Mouse (Mus musculus) G1E (cell line): ENCODE results near the gene Gpr65. TPM values are rescaled to one million over a fixed set of nuclear protein-coding genes. Genes with fewer than 3 reads are reported as not detected.

Experiments used
- ATAC-seq: 2 replicates; pipeline ENCODE4 v1.8.0; 2016; ENCODE audit warnings: mild to moderate bottlenecking; ENCODE audit not compliant: insufficient number of reproducible peaks, poor library complexity, low FRiP score, severe bottlenecking; ENCODE audit errors: extremely low read depth
- DNase-seq: peaks from one replicate; pipeline ENCODE4 v3.0.0; 2012; ENCODE audit warnings: low spot score
- H3K27me3 ChIP-seq: 2 replicates; pipeline ENCODE4 v1.6.1; 2012; ENCODE audit warnings: mild to moderate bottlenecking, low read length, inconsistent platforms; ENCODE audit not compliant: insufficient read depth
- H3K36me3 ChIP-seq: replicated peaks from 2 replicates; pipeline ENCODE3; 2012; ENCODE audit warnings: mild to moderate bottlenecking, inconsistent platforms
- H3K4me1 ChIP-seq: 2 replicates; pipeline ENCODE4 v1.6.1; 2012; ENCODE audit warnings: low read depth, low read length, inconsistent platforms, mixed read lengths; ENCODE audit not compliant: insufficient read depth
- H3K4me3 ChIP-seq: 2 replicates; pipeline ENCODE4 v1.5.1; 2012; ENCODE audit warnings: low read depth, mild to moderate bottlenecking, inconsistent platforms, low read length, moderate library complexity, mixed read lengths
- H3K9me3 ChIP-seq: replicated peaks from 2 replicates; pipeline ENCODE4 v1.6.1; 2012; ENCODE audit warnings: inconsistent platforms
- CTCF ChIP-seq: IDR thresholded peaks from 2 replicates; pipeline ENCODE4 v1.5.1; 2012; ENCODE audit warnings: low read depth, low read length, inconsistent platforms, mixed read lengths
- GATA1 ChIP-seq: IDR thresholded peaks from 2 replicates; pipeline ENCODE4 v1.6.1; 2012; ENCODE audit warnings: borderline replicate concordance, low read length, inconsistent platforms, mixed read lengths
- GATA2 ChIP-seq: IDR thresholded peaks from 2 replicates; pipeline ENCODE4 v1.6.1; 2012; ENCODE audit warnings: low read depth, low read length, inconsistent platforms, borderline replicate concordance
- POLR2AphosphoS5 ChIP-seq: IDR thresholded peaks from 2 replicates; pipeline ENCODE4 v1.6.1; 2012; ENCODE audit warnings: low read depth, low read length, inconsistent platforms; ENCODE audit not compliant: insufficient replicate concordance
- TAL1 ChIP-seq: conservative IDR thresholded peaks from 2 replicates; pipeline ENCODE4 v1.6.1; 2012; ENCODE audit warnings: low read depth, low read length, inconsistent platforms, mixed read lengths
- polyA plus RNA-seq: library from polyadenylated mRNA; stranded (reverse); fragments of >175 nt; gene quantifications from 2 replicates; pipeline ENCODE4 v1.2.3, GENCODE M21; 2012
- total RNA-seq, 2 experiments: library from RNA; stranded (forward) in 1 of 2; stranded (reverse) in 1 of 2; fragments of 200-1000 nt in 1 of 2; fragments of >200 nt in 1 of 2; fragmentation: Nextera tagmentation in 1 of 2; gene quantifications; 2 replicates each; pipeline ENCODE4 v1.2.3; 2014 to 2017

Gene Gpr65
- total and polyA plus RNA-seq, 3 experiments, result 2.4 to 232 (median 144) TPM

DNA sequence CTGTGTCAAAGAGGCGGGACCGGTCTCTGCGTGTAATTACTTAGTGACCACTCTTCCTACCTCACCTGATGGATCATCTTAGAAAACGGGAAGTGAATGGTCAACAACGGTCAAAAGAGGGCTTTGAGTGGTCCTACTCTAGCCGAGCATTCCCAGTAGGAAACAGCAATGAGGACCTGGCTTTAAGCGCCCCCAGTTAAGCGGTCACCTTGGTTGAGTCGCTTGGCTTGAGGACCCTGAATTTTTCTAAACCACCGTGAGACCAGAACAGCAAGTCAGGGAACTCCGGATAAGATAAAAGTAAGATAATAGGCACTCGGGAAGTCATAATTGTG lies 8.9 kb upstream of the Gpr65 start:
- H3K4me3 ChIP-seq, result peak overlapping the region; percentile 86
- peaks cover 75% of the 10 kb centered on the region for H3K4me1 ChIP-seq
- no peak for DNase-seq
- H3K36me3 ChIP-seq, result peaks cover 18% of the 10 kb centered on the region
- no peaks in the 10 kb centered on the region for H3K27me3 ChIP-seq
- ATAC-seq, result no peak; the same call in 1 of the 2 replicates
- no peaks in the 10 kb centered on the region for H3K9me3 ChIP-seq
- TF ChIP-seq CTCF, result no peak
- TF ChIP-seq GATA2, result no peak
- TF ChIP-seq GATA1, result no peak
- TF ChIP-seq TAL1, result no peak
- no peak for TF ChIP-seq POLR2AphosphoS5

DNA sequence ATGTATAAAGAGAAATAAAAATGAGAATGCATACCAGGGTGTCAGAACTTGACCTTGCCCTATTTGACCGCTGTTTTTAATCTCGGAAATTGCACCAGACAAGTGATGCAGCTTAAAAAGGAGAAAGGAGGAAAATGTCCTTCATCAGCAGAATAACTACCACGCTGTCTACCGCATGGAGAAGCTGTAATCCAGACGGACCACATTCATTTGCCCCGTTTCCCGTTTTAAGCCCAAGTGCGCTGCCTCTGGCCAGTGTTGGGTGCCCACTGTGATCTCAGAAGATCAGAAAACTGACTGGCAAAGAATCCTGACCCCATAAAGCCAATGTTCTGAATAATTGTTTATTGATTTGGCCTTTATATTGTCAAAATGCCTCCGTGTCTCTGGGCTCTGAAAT lies 2.7 kb upstream of the Gpr65 start:
- ATAC-seq, result no peak
- Histone ChIP-seq H3K27me3 (no peaks in the 10 kb centered on the region; the same call in 1 of the 2 replicates), H3K4me3 (no peak overlapping the region), H3K4me1 (peaks cover 72% of the 10 kb centered on the region), H3K36me3 (no peaks in the 10 kb centered on the region), H3K9me3 (no peaks in the 10 kb centered on the region)
- TF ChIP-seq POLR2AphosphoS5 (no peak), GATA1 (no peak), CTCF (no peak), GATA2 (no peak), TAL1 (no peak)
- no peak for DNase-seq

DNA sequence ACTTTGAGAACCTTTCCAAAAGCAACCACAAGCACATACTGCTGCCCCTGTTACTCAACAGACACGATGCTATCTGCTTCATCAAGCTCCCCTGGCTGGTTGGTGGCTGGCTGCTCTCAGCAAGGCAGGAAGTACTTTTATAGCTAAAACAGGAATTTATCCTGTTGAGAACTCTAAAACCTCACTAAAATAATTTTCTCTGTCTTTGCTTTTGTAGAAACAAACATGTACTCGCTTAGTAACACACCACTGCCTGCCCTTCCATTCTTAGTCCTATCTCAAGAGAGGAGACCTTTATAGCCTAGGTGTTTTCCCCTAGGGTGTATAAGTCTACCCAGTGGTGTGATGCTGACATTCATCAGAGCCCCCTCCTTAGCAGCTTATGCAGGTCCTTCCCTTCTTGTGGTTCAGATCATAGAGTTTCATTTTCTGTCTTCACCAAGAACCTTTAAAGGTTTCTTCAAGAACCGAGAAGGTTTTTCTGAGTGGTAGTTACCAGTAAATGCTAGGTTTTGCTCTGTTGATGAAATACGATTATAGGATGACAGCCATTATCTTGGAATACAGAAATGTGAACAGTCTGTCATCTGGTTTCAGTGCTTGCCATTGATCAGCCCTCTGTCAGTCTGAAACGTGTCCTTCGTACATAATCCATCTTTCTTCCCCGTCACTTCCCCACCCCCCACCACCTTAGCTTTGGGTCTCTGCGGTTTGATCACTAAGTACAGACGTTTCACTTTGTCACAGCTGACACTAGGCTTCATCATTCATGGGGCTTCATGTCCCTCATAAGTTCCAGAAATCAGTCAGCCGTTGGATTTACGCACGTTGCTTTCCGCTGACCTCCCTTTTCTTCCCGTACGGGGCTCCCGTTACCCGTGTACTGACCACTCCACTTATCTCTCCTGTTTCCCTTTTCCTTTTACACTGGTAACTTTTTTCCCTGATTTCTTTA lies 1.6 kb downstream of the Gpr65 start:
- DNase-seq (peak; percentile 70), ATAC-seq (peak; percentile 59)
- TF ChIP-seq POLR2AphosphoS5 (peak; percentile 55; the same call in 1 of the 2 replicates), TAL1 (no peak), CTCF (no peak), GATA2 (no peak), GATA1 (no peak)
- Histone ChIP-seq H3K4me1 (peaks cover 68% of the 10 kb centered on the region), H3K27me3 (no peaks in the 10 kb centered on the region; the same call in 1 of the 2 replicates), H3K9me3 (no peaks in the 10 kb centered on the region), H3K36me3 (peaks cover 24% of the 10 kb centered on the region), H3K4me3 (peak overlapping the region; percentile 64)

DNA sequence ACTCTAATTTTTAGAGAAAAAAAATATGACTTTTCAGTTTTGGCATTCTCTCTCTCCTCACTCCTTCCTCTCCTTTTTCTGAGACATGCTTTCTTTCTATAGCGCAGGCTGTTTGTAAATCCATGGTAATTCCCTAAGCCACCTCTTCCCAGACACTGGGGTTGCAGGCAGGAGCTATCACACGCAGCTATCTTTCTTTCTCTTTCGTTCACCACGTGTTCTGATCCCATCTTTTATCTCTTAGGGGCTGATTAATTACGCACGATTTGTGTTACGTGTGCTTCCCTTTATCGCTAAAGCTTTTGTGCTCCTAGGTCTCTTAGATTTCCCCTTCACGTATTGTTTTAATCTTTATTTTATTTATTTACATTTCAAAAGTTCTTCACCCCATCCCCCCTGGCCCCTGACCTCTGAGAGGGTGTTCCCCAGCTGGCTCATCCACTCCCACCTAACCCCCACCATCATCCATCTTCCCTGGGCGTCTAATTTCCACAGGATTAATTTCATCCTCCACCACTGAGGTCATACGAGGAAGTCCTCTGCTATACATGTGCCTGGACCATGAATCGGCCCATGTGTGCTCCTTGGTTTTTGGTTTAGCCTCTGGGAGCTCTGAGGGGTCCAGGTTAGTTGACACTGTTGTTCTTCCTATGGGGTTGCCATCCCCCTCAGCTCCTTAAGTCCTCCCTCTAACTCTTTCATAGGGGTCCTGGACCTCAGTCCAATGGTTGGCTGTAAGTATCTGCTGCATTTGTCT lies 2.6 kb downstream of the Gpr65 start:
- peaks cover 32% of the 10 kb centered on the region for H3K36me3 ChIP-seq
- peaks cover 68% of the 10 kb centered on the region for H3K4me1 ChIP-seq
- no peaks in the 10 kb centered on the region; the same call in 1 of the 2 replicates for H3K27me3 ChIP-seq
- H3K4me3 ChIP-seq, result peak overlapping the region; percentile 64; the same call in 1 of the 2 replicates
- no peak for TF ChIP-seq CTCF
- no peak for TF ChIP-seq TAL1
- no peak for TF ChIP-seq GATA2
- no peak for TF ChIP-seq GATA1
- TF ChIP-seq POLR2AphosphoS5, result no peak
- ATAC-seq, result peak; percentile 32
- no peaks in the 10 kb centered on the region for H3K9me3 ChIP-seq
- no peak for DNase-seq

DNA sequence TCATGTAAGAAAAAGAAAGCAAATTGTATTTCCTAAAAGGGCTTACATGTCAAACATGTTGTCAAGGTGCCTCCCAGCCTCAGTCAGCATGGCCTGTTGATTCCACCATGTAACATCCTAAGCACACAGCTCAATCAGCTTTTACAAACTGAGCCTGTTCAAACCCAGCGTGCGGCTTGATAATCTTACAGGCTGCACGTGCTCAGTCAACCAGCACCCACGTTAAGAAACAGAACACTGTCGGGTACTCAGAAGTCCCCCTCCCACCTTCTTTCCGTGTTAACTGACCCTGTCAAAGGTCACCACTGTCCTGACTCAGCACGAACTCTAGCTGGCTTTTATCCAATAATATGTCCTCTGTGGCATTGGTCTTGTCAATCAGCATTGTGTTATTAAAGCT lies 4.0 kb downstream of the Gpr65 start:
- Histone ChIP-seq H3K4me1 (peaks cover 63% of the 10 kb centered on the region), H3K4me3 (no peak overlapping the region), H3K9me3 (no peaks in the 10 kb centered on the region), H3K27me3 (no peaks in the 10 kb centered on the region; the same call in 1 of the 2 replicates), H3K36me3 (peaks cover 36% of the 10 kb centered on the region)
- TF ChIP-seq GATA1, result no peak
- TF ChIP-seq POLR2AphosphoS5, result no peak
- TF ChIP-seq TAL1, result no peak
- no peak for TF ChIP-seq CTCF
- no peak for TF ChIP-seq GATA2
- ATAC-seq (no peak), DNase-seq (no peak)

DNA sequence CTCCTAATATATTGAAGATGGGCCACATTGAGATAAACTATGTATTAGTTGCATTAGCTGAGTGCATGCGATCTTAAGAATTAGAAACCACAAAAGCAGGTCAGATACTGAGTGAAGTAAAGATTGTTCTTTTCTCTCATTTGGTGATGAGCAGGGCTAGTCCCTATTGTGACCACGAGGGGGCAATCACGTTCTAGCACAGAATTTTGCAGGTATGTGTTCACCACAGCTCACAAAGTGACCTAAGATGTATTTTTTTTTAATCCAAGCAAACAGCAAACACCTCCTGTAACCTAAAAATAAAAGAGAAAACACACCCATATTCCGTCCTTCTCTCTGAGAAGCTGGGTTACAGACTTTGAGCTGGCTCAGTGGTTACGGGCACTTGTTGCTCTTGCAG lies 12.1 kb downstream of the Gpr65 start:
- H3K36me3 ChIP-seq, result peaks cover 15% of the 10 kb centered on the region
- TF ChIP-seq GATA1, result no peak
- no peak for TF ChIP-seq GATA2
- TF ChIP-seq CTCF, result peak; percentile 92
- TF ChIP-seq TAL1, result no peak
- H3K4me1 ChIP-seq, result peaks cover 15% of the 10 kb centered on the region
- no peaks in the 10 kb centered on the region for H3K9me3 ChIP-seq
- ATAC-seq (peak; percentile 71), DNase-seq (no peak)
- H3K4me3 ChIP-seq, result no peak overlapping the region
- no peaks in the 10 kb centered on the region for H3K27me3 ChIP-seq
